Mouse (Mus musculus) midbrain, embryonic 15.5 days (tissue): ENCODE measurements around the gene Gnpat. TPM values are rescaled to one million over a fixed set of nuclear protein-coding genes. Genes with fewer than 3 reads are reported as not detected.

Experiments used
- ATAC-seq: fragments of 200-750 bp; cut with Nextera tagmentation; replicated peaks from 2 replicates; pipeline ENCODE4 v1.8.0; 2017; ENCODE audit warnings: moderate TSS enrichment
- H3K27ac ChIP-seq: fragments of 300-500 bp; sonication (generic); 2 replicates; pipeline ENCODE4 v1.5.1; 2015; ENCODE audit warnings: mild to moderate bottlenecking, inconsistent platforms
- H3K27me3 ChIP-seq: fragments of 300-500 bp; sonication (generic); replicated peaks from 2 replicates; pipeline ENCODE4 v1.6.1; 2015; ENCODE audit warnings: inconsistent platforms
- H3K36me3 ChIP-seq: fragments of 300-500 bp; sonication (generic); replicated peaks from 2 replicates; pipeline ENCODE4 v1.6.1; 2015; ENCODE audit warnings: inconsistent platforms
- H3K4me1 ChIP-seq: fragments of 300-500 bp; sonication (generic); 2 replicates; pipeline ENCODE4 v1.6.1; 2015; ENCODE audit warnings: inconsistent platforms
- H3K4me2 ChIP-seq: fragments of 300-500 bp; sonication (generic); 2 replicates; pipeline ENCODE4 v1.6.1; 2015; ENCODE audit warnings: inconsistent platforms, mild to moderate bottlenecking, moderate library complexity
- H3K4me3 ChIP-seq: fragments of 300-500 bp; sonication (generic); 2 replicates; pipeline ENCODE4 v1.5.1; 2015; ENCODE audit warnings: mild to moderate bottlenecking, inconsistent platforms
- H3K9ac ChIP-seq: fragments of 300-500 bp; sonication (generic); 2 replicates; pipeline ENCODE4 v1.6.1; 2015; ENCODE audit warnings: mild to moderate bottlenecking, inconsistent platforms
- H3K9me3 ChIP-seq: fragments of 300-500 bp; sonication (generic); 2 replicates; pipeline ENCODE4 v1.6.1; 2016; ENCODE audit warnings: inconsistent platforms
- WGBS: fragments of 180-500 bp; shearing (Covaris S2); methylation state at CpG from one replicate; pipeline ENCODE4 v1.1.7; 2015; ENCODE audit warnings: mixed read lengths; 5-methylcytosine and 5-hydroxymethylcytosine counted together
- polyA plus RNA-seq: library from polyadenylated mRNA; unstranded; fragments of >200 nt; fragmentation: Nextera tagmentation; extraction: Ambion mirVana; gene quantifications from 2 replicates; pipeline ENCODE4 v1.2.1, GENCODE M21; 2015

The Gnpat gene
- polyA plus RNA-seq, 1 experiment from 2014 or later = 77.5 TPM

- Histone ChIP-seq H3K4me3 (no peak overlapping the region), H3K4me2 (no peak overlapping the region)
- WGBS = 96% methylated on average over 5 of the region's 5 CpGs
These were observed 25.6 kb downstream of the Gnpat start for GRCm38 (mm10) chr8:124888385-124888784.

GRCm38 (mm10) chr8:124892596-124892995 lies 29.8 kb downstream of the Gnpat start:
- Histone ChIP-seq H3K9ac (no peak overlapping the region), H3K27ac (no peak overlapping the region), H3K27me3 (no peaks in the 10 kb centered on the region), H3K4me2 (no peak overlapping the region), H3K9me3 (no peaks in the 10 kb centered on the region), H3K4me3 (no peak overlapping the region), H3K4me1 (peaks cover 35% of the 10 kb centered on the region), H3K36me3 (peaks cover 30% of the 10 kb centered on the region)
- no peak for ATAC-seq
- 73% methylated on average over 3 of the region's 3 CpGs for WGBS

More at GRCm38 (mm10) chr8:124888385-124888784, 25.6 kb downstream of the Gnpat start:
- no peak for ATAC-seq
- Histone ChIP-seq H3K4me1 (peaks cover 4% of the 10 kb centered on the region; the same call in 1 of the 2 replicates), H3K36me3 (peaks cover 59% of the 10 kb centered on the region), H3K27ac (no peak overlapping the region), H3K9me3 (no peaks in the 10 kb centered on the region), H3K9ac (no peak overlapping the region), H3K27me3 (no peaks in the 10 kb centered on the region)

GRCm38 (mm10) chr8:124896010-124896631 lies 33.3 kb downstream of the Gnpat start:
- Histone ChIP-seq H3K27ac (peak overlapping the region; percentile 86; the same call in 1 of the 2 replicates), H3K36me3 (peaks cover 29% of the 10 kb centered on the region)
- WGBS = 86% methylated on average over 26 of the region's 26 CpGs

DNA sequence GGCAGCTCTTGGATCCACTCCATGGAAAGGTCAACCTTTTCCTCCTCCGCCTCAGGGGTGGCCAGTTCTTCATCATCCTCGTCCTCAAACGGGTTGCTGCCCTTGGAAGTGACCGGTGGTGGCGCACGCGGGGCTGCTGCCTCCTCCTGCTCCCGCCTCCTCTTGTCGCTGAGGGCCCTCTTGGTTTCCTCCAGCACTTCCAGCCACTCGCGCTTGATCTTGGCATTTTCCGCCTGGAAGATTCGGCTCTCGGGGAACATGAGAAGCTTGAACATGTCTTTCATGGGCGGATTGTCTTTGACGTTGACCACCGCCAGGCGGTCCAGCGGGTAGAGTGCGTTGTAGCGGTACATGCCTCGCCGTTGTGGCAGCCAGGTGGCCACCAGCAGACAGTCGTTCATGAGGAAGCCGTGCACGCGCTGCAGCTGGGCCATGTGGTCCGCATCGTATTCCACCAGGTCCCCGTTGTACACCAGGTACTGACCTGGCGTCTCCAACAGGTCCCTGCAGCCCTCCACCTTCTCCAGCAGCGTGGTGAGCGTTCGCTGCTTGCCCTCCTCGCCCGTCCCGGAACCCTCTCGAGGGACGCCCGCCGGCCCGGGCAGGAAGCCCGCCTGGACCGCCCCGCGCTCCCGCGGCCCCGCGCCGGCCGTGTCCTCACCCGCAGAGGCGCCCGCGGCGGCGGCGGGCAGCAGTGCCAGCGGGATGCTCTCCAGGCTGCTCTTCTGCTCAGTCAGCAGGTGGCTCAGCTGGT lies 34.0 kb downstream of the Gnpat start:
- Histone ChIP-seq H3K4me3 (peak overlapping the region; percentile 95), H3K36me3 (peaks cover 28% of the 10 kb centered on the region), H3K27me3 (no peaks in the 10 kb centered on the region), H3K27ac (peak overlapping the region; percentile 86), H3K9me3 (no peaks in the 10 kb centered on the region), H3K4me2 (peak overlapping the region; percentile 94), H3K4me1 (peaks cover 48% of the 10 kb centered on the region), H3K9ac (peak overlapping the region; percentile 69)
- 1% methylated on average over 60 of the region's 60 CpGs for WGBS
- ATAC-seq = peak; percentile 61

More at GRCm38 (mm10) chr8:124896010-124896631, 33.3 kb downstream of the Gnpat start:
- H3K27me3 ChIP-seq = no peaks in the 10 kb centered on the region
- no peaks in the 10 kb centered on the region for H3K9me3 ChIP-seq
- peak overlapping the region; percentile 95 for H3K4me3 ChIP-seq
- H3K4me1 ChIP-seq = peaks cover 48% of the 10 kb centered on the region
- no peak for ATAC-seq
- peak overlapping the region; percentile 94 for H3K4me2 ChIP-seq
- peak overlapping the region; percentile 69 for H3K9ac ChIP-seq

DNA sequence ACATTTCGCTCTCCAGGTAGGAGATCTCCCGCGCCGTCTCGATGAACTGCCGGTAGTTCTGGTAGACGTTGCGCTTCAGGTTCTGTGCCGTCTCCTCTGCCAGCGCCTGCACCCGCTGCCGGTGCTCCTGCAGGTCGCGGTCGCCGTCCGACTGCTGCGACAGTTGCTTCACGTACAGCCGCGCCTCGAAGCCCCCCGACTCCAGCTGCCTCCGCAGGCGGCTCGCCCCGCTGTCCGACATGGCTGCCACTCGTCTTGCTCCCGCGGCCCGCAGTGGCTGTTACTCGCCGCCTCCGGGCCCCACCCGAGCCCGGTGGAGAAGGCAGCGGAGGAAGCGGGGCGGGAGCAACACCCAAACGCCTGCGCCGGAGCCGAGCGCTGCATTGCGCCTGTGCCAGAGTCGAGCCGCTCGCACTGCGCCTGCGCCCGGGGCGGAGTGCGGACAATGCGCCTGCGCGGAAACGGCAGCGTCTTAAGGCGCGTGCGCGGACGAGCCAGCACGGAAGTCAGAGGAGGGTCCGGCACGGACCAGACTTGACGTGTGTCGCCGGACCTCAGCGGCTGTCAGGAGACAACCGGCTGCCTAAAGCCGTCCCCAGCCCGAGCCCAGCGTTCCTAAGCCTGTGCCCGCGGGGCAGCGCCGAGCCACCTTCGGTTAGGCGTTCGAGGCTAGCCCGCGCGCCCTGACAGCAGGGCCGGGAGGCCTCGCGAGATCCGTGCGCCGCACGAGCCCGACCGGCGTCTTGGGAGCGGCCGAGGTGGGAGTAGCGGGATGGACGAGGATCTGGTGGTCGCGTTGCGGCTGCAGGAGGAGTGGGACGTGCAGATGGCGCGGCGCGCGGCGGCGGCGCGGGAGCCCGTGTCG lies 34.8 kb downstream of the Gnpat start, which contains the start of the genes Exoc8 and Sprtn:
Exoc8 (minus strand) TSS at position 320 of the 865 bp plus-strand sequence.
Sprtn (plus strand) TSS at position 501 of the 865 bp plus-strand sequence.
- peak within 1 kb of the TSS; percentile 94 for H3K4me2 ChIP-seq
- ATAC-seq = peak; percentile 92
- H3K27ac ChIP-seq = peak within 1 kb of the TSS; percentile 86
- under 1% methylated on average over 113 of the region's 114 CpGs for WGBS
- H3K9ac ChIP-seq = peak within 1 kb of the TSS; percentile 83
- peaks cover 48% of the 10 kb centered on the region for H3K4me1 ChIP-seq
- no peaks in the 10 kb centered on the region for H3K9me3 ChIP-seq
- H3K27me3 ChIP-seq = no peaks in the 10 kb centered on the region
- peak within 1 kb of the TSS; percentile 95 for H3K4me3 ChIP-seq
- peaks cover 33% of the 10 kb centered on the region for H3K36me3 ChIP-seq

DNA sequence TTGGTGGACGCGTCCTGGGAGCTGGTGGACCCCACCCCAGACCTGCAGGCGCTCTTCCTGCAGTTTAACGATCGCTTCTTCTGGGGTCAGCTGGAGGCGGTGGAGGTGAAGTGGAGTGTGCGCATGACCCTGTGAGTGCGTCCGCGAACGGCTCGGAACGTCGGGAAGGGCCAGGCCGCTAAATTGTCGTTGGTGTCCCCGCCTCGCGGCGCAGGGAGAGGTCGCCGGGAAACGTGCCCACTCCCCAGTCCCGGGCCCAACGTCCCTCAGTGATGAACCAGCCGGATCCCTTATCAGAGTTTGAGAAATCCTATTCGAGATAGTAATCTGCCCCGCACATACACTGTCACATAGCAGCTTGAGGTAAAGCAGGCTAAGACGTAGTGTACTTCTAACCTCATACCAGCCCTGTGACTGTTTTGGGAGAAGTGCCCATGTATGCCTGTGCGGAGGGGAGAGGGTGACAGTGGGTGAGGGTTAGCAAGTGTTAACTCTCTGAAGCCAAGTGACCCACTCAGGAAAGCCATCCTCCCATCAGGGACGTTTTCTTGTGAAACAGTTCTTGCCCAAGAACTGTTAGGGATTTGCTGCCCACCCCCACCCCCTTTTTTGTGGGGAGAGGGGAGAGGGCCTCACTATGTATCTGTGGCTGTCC lies 35.5 kb downstream of the Gnpat start:
- 8% methylated on average over 31 of the region's 31 CpGs for WGBS
- H3K27me3 ChIP-seq = no peaks in the 10 kb centered on the region
- peaks cover 39% of the 10 kb centered on the region for H3K36me3 ChIP-seq
- 0 out of 2 replicates have a peak, but pooled peaks have one; percentile 5 for ATAC-seq
- no peaks in the 10 kb centered on the region for H3K9me3 ChIP-seq
- H3K4me1 ChIP-seq = peaks cover 44% of the 10 kb centered on the region
- H3K4me3 ChIP-seq = peak overlapping the region; percentile 95
- peak overlapping the region; percentile 94 for H3K4me2 ChIP-seq
- H3K9ac ChIP-seq = peak overlapping the region; percentile 83
- peak overlapping the region; percentile 86 for H3K27ac ChIP-seq

- WGBS = 96% methylated on average over 15 of the region's 15 CpGs
- H3K36me3 ChIP-seq = peaks cover 57% of the 10 kb centered on the region
These were observed 40.4 kb downstream of the Gnpat start for GRCm38 (mm10) chr8:124903198-124903597.

GRCm38 (mm10) chr8:124905482-124905881 lies 42.6 kb downstream of the Gnpat start:
- H3K9ac ChIP-seq = no peak overlapping the region
- H3K36me3 ChIP-seq = peaks cover 63% of the 10 kb centered on the region
- WGBS = 94% methylated on average over 2 of the region's 2 CpGs
- H3K27me3 ChIP-seq = no peaks in the 10 kb centered on the region
- H3K4me3 ChIP-seq = no peak overlapping the region
- no peaks in the 10 kb centered on the region; the same call in 1 of the 2 replicates for H3K4me1 ChIP-seq
- H3K27ac ChIP-seq = no peak overlapping the region
- H3K4me2 ChIP-seq = no peak overlapping the region
- no peaks in the 10 kb centered on the region for H3K9me3 ChIP-seq
- ATAC-seq = no peak

More at GRCm38 (mm10) chr8:124903198-124903597, 40.4 kb downstream of the Gnpat start:
- no peaks in the 10 kb centered on the region for H3K9me3 ChIP-seq
- H3K4me2 ChIP-seq = no peak overlapping the region
- H3K4me3 ChIP-seq = no peak overlapping the region
- no peaks in the 10 kb centered on the region for H3K27me3 ChIP-seq
- H3K27ac ChIP-seq = no peak overlapping the region
- ATAC-seq = no peak
- H3K4me1 ChIP-seq = peaks cover 13% of the 10 kb centered on the region
- H3K9ac ChIP-seq = no peak overlapping the region

GRCm38 (mm10) chr8:124909936-124910335 lies 47.1 kb downstream of the Gnpat start:
- Histone ChIP-seq H3K9ac (no peak overlapping the region), H3K9me3 (no peaks in the 10 kb centered on the region), H3K4me3 (no peak overlapping the region), H3K27ac (no peak overlapping the region), H3K27me3 (no peaks in the 10 kb centered on the region), H3K4me2 (no peak overlapping the region), H3K4me1 (no peaks in the 10 kb centered on the region; the same call in 1 of the 2 replicates), H3K36me3 (peaks cover 67% of the 10 kb centered on the region; the same call in 1 of the 2 replicates)
- 94% methylated on average over 16 of the region's 16 CpGs for WGBS
- ATAC-seq = no peak

DNA sequence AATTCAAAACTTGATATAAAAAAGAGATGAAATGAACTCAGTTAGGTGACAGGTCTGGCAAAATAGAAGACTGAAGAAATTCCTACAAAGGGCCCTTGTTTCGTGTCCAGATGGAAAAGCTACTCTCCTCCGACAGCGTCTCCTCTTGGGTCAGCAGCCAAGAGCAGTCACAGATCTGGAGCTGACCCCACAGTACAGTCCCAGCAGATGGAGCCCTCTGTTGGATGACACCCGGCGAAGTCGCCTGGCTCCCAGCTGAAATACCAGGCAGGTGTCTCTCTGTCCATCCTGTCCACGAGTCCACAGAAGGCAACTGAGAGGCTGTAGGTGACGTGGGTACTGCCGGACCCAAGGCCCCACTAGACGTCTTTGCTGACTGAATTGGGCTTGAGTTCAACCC lies 47.5 kb downstream of the Gnpat start:
- H3K9me3 ChIP-seq = no peaks in the 10 kb centered on the region
- 92% methylated on average over 10 of the region's 10 CpGs for WGBS
- ATAC-seq = no peak

More for the DNA sequence above, 47.5 kb downstream of the Gnpat start:
- H3K36me3 ChIP-seq = peaks cover 67% of the 10 kb centered on the region; the same call in 1 of the 2 replicates
- no peaks in the 10 kb centered on the region for H3K27me3 ChIP-seq
- no peak overlapping the region for H3K4me2 ChIP-seq
- no peak overlapping the region for H3K4me3 ChIP-seq
- no peak overlapping the region for H3K9ac ChIP-seq
- no peak overlapping the region for H3K27ac ChIP-seq
- H3K4me1 ChIP-seq = no peaks in the 10 kb centered on the region; the same call in 1 of the 2 replicates
